Mouse (Mus musculus): ENCODE results near the gene Cacna1s.
A peak's percentile ranks its signal among the peaks of the same experiment; 100 is the strongest.

Cacna1s gene

DNA sequence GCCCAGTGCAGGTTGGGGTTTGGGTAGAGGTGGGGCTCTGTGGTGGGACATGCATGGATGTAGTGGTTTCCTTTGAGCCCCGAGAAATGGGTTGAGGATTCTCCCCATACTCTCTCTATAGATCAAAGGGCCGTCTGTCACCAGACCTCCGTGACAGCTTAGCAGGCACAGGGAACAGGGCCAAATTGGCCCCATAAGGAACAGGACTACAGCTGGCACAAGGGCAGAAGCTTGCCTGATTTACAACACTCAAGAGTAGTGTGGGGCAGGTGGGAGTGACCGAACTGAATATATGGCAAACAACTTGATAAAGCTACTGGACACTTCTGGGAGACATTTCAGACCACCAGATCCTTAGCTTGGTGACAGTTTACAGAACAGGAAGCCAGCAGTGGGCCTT lies 52.2 kb downstream of the Cacna1s start:
- no peak for DNase-seq (ENCODE audit: extremely low read depth, insufficient read length, low spot score)

- no peak for DNase-seq (ENCODE audit: extremely low read depth, insufficient read length, low spot score)
Observed at GRCm38 (mm10) chr1:136109464-136109863, 56.9 kb downstream of the Cacna1s start.

- DNase-seq (ENCODE audit: extremely low read depth, insufficient read length, low spot score) = no peak
Observed at GRCm38 (mm10) chr1:136116183-136116582, 63.6 kb downstream of the Cacna1s start.

- no peak for DNase-seq (ENCODE audit: extremely low read depth, insufficient read length, low spot score)
Observed at GRCm38 (mm10) chr1:136117069-136117468, 64.5 kb downstream of the Cacna1s start.

DNA sequence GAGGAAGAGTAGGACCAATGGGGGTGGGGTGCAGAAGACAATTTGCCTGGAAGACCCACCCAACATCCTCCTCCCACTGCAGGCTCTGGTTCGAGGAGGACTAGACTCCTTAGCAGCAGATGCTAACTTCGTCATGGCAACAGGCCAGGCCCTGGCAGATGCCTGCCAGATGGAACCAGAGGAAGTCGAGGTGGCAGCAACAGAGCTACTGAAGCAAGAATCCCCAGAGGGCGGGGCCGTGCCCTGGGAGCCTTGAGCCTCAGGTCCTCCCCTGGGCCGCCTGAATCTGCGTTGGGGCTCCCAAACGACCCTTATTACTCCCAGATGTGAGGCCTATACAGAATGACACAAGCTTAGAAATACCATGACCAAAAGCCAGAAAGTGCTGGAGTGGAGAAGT lies 66.3 kb downstream of the Cacna1s start:
- peak; percentile 59 for DNase-seq (ENCODE audit: extremely low read depth, insufficient read length, low spot score)

DNA sequence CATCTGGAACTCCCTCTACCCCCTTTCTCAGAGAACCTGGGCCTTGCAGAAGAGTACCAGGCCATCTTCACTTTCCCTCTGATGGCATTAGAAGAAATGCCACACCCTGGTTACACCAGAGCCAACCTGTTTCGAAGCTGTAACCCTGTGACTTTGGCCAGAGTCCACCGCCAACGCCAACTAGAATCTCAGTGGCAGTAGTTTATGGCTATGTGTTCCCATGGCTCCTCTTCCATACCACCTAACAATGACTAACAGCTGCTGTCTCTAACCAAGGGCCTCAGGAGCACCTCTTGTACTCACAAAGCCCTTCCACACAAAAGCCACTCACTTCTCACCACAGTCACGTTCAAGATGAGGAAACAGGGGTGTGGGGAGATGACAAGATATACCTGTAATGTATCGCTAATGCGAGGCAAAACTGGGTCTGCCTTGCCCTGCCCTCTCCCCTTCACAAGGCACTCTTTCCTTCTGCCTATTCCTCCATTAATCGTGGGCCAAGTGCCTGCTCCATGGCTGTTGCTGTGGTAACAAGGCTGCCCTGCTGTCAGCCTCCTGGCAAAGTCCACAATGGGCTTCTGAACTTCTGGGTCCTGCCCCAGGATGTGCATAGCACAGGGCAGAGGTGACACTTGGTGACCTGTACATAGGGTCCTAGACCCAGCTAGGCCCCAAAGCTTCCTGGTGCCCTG lies 67.2 kb downstream of the Cacna1s start:
- no peak for DNase-seq (ENCODE audit: extremely low read depth, insufficient read length, low spot score)

DNA sequence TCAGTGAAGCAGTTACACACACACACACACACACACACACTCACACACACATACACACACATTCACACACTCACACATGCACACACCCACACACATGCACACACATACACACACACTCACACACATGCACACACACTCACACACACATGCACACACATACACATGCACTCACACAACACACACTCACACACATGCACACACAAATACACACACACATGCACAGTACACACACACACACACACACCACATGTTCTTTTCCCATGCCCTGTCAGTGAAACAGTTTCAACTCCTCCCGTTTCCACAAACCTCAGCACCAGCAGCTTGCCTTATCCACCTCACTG lies 67.7 kb downstream of the Cacna1s start:
- no peak for DNase-seq (ENCODE audit: extremely low read depth, insufficient read length, low spot score)

GRCm38 (mm10) chr1:136120785-136121184 lies 68.2 kb downstream of the Cacna1s start:
- no peak for DNase-seq (ENCODE audit: extremely low read depth, insufficient read length, low spot score)

GRCm38 (mm10) chr1:136122030-136122429 lies 69.5 kb downstream of the Cacna1s start:
- no peak for DNase-seq (ENCODE audit: extremely low read depth, insufficient read length, low spot score)

GRCm38 (mm10) chr1:136126159-136126765 lies 73.7 kb downstream of the Cacna1s start:
- no peak for DNase-seq (ENCODE audit: extremely low read depth, insufficient read length, low spot score)

- peak; percentile 70 for DNase-seq (ENCODE audit: extremely low read depth, insufficient read length, low spot score)
Observed at GRCm38 (mm10) chr1:136126895-136127294, 74.3 kb downstream of the Cacna1s start.

DNA sequence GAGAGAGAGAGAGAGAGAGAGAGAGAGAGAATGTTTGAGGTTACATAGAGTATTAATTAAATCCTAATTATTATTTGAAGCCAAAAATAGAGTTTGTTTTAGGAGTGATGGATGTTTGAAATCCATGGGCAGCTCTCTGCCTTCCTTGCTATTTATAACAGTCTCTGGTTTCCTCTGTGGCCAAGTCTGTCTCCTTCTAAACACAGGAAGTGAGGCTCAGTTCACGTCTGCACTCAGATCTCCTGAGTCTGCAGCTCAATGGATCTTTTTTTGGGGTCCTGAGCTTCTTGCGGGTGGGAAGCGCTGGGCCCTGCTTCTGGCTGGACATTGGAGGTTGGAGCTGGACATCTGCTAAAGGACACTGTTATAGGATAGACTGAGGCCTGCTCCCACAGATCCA lies 75.3 kb downstream of the Cacna1s start:
- DNase-seq (ENCODE audit: extremely low read depth, insufficient read length, low spot score) = no peak

DNA sequence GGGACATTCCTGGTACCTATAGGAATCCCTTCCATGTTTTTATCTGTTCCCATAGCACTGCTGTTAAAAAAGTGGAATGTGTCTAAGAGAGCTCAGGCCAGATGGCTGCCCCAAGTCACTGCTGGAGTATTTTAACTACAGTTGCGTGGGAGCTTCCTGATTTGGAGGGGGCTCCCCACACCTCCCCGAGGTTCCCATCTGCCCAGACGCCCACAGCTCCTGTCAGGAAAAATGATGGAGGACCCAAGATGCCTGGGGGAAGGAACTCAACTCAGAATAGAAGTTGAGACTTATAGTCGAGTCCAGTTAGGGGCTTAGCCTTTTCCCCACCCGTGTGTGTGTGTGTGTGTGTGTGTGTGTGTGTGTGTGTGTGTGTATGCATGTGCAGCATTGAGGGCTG lies 75.9 kb downstream of the Cacna1s start:
- DNase-seq (ENCODE audit: extremely low read depth, insufficient read length, low spot score) = no peak

DNA sequence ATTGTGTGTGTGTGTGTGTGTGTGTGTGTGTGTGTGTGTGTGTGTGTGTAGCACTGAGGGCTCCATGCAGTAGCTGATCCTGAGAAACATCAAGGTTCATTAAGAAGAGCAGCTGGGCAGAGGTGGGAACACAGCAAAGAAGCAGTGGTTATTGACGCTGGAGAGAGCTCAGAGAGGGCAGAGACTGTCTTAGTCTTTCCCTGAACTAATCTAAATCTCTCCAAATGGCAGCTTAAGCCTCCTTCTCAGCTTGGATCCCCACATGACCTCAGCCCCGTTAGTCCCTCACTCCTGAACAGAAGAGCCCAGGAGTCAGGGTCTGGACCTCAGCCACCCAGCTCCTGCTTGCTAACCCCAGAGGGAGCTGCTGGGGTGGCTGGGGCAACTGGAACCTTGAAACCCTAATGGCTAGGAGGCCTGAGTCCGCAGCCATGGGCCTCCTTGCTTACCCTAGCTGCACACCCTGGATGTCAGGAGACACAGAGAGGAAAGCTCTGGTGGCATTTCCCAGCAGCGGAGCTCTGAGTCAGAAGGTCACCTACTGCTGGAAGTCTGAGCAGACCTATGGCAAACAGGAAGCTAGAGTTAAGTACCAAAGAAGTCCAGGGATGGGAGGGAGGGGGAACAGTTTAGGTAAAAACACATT lies 76.5 kb downstream of the Cacna1s start:
- peak; percentile 49 for DNase-seq (ENCODE audit: extremely low read depth, insufficient read length, low spot score)

DNA sequence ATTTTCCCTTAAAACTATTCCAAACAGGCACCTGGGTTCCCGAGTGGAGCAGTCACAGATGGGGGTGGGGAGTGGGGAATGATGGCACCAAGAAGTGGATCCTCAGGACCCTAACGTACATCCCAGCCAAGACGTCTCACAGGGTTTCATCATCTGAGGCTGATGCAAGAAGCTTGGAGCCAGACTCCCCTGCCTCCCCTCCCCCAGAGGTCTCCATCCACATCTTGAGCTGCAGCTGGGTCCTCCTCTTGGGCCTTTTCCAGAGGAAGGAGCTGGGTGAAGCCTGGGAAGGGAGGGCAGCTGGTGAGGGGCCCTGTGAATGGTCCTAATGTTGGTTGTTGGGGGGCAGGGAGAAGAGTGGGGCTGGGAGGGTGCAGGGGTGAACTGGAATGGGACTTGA lies 77.6 kb downstream of the Cacna1s start:
- DNase-seq (ENCODE audit: extremely low read depth, insufficient read length, low spot score) = peak; percentile 63

DNA sequence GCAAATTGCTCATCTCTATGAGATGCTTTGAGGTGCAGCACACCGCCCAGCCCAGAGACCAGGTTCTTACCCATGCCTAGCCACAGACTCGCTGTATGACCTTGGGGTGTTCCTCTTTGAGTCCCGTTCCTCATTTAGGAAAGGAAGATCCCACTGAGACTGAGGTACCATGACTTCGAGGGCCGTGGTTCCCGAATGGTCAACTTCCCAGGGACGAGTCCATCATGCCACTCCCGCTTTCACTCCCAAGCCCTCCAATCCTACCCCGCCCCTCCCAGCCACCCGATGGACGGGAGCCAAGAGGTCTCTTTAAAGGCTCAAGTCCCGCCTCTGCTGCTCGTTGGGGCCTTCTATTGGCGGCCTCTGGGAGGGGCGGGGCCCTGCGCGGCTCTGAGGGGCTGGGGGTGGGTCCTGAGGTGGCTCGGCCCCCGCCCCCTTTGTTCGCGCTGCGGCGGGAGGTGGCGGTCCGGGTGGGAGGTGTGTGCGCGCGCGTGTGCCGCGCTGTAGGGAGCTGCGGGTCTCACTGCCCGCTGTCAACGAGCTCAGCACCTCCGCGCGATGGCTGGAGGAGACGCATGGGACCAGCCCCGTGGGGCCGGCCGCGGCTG lies 78.5 kb downstream of the Cacna1s start, which contains the start of gene Kif21b:
Gene Kif21b, plus strand, starts transcription at position 439 of the 608 bp plus-strand sequence.
- DNase-seq (ENCODE audit: extremely low read depth, insufficient read length, low spot score) = peak; percentile 91

GRCm38 (mm10) chr1:136131603-136132291 lies 79.2 kb downstream of the Cacna1s start:
- DNase-seq (ENCODE audit: extremely low read depth, insufficient read length, low spot score) = peak; percentile 51

DNA sequence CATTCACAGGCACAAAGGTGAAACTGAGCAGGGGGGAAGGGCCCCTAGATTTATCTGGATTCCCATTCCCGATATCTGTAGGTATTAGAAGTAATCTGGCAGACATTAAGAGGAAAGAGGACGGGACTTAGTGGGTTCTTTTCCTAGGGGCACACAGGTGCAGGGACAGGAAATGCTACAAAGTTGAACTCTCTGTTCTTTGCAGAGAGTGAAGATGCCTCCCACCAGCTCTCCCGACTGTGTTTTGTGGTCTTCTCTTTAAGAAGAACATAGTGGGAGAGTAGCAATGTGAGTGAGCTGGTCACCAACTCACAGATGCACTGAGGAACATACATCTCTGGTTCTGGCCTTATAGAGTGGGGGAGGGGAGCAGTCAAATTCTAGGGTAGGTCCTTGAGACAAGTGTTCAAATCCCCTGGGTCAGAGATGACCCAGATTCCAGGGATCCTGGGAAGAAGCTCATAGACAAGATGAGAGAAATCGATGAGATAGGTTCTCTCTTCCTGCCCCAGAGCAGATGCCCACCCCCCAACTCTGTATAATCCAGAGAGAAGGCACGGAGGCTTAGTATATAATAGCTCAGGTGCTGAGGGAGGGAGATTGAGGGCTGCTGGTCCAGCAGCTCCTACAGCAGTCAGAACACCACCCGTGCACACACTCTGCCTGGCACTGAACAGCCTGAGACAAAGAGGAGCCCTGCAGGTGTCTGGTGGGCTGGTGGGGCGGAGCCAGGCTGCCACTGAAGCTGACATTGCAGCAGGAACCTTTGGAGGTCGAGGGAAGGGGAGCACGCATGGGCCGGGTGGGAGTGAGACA lies 80.0 kb downstream of the Cacna1s start:
- DNase-seq (ENCODE audit: extremely low read depth, insufficient read length, low spot score) = no peak

GRCm38 (mm10) chr1:136133570-136134240 lies 81.2 kb downstream of the Cacna1s start:
- peak; percentile 44 for DNase-seq (ENCODE audit: extremely low read depth, insufficient read length, low spot score)

DNA sequence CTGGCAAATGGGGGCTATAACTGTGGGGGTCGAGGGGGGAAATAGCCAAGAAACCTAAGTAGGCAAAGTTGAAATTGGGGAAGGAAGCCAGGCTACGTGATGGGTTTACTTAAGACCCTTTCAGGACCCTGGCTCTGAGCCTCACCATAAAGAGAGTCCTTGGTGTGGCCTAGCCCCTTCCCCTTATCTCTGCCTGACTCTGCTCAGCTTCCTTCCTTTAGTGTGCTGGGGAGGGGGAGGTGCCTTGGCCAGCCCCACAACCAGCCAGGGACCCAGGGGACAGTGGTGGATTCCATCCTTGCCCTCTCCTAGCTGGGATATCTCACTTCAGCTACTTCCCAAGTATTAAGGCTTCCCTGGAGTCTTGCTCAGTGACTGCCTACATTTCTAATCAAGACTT lies 82.0 kb downstream of the Cacna1s start:
- DNase-seq (ENCODE audit: extremely low read depth, insufficient read length, low spot score) = no peak

All from 3134 (cell line).